Mouse (Mus musculus): ENCODE measurements at regions not wholly inside any gene's neighbourhood (a gene's known extent, or its start where the extent isn't known, plus 50 kb on each side); places are given as distances from the start of the nearest gene placed in this dataset.
A peak's percentile ranks its signal among the peaks of the same experiment; 100 is the strongest.

- no peak for DNase-seq
Observed at GRCm38 (mm10) chr2:115460028-115460881, 121.3 kb upstream of the BC052040 start.

- DNase-seq: no peak
Observed at GRCm38 (mm10) chr2:115460882-115461151, 120.7 kb upstream of the BC052040 start.

GRCm38 (mm10) chr2:115466170-115466569 lies 115.3 kb upstream of the BC052040 start:
- no peak for DNase-seq

GRCm38 (mm10) chr2:115467107-115467745 lies 114.3 kb upstream of the BC052040 start:
- DNase-seq: no peak

- no peak for DNase-seq
Observed at GRCm38 (mm10) chr2:115467936-115468335, 113.6 kb upstream of the BC052040 start.

- DNase-seq: no peak
Observed at GRCm38 (mm10) chr2:115468471-115468909, 113.0 kb upstream of the BC052040 start.

- no peak for DNase-seq
Observed at GRCm38 (mm10) chr2:115469165-115469821, 112.2 kb upstream of the BC052040 start.

- DNase-seq: no peak
Observed at GRCm38 (mm10) chr2:115472393-115472792, 109.1 kb upstream of the BC052040 start.

GRCm38 (mm10) chr2:115483418-115484288 lies 97.9 kb upstream of the BC052040 start:
- peak; percentile 3 for DNase-seq

- DNase-seq: no peak
Observed at GRCm38 (mm10) chr2:115488465-115488864, 93.1 kb upstream of the BC052040 start.

GRCm38 (mm10) chr2:115493020-115493419 lies 88.5 kb upstream of the BC052040 start:
- DNase-seq: no peak

- no peak for DNase-seq
Observed at GRCm38 (mm10) chr2:115499904-115500303, 81.6 kb upstream of the BC052040 start.

GRCm38 (mm10) chr2:115509527-115509926 lies 72.0 kb upstream of the BC052040 start:
- DNase-seq: no peak

- DNase-seq: no peak
Observed at GRCm38 (mm10) chr2:115511146-115511545, 70.4 kb upstream of the BC052040 start.

- no peak for DNase-seq
Observed at GRCm38 (mm10) chr2:115511612-115512525, 69.6 kb upstream of the BC052040 start.

GRCm38 (mm10) chr2:115512891-115513290 lies 68.6 kb upstream of the BC052040 start:
- DNase-seq: no peak

- no peak for DNase-seq
Observed at GRCm38 (mm10) chr2:115513774-115514231, 67.7 kb upstream of the BC052040 start.

GRCm38 (mm10) chr2:115514831-115515428 lies 66.6 kb upstream of the BC052040 start:
- DNase-seq: peak; percentile 5

- no peak for DNase-seq
Observed at GRCm38 (mm10) chr2:115515470-115515869, 66.0 kb upstream of the BC052040 start.

- no peak for DNase-seq
Observed at GRCm38 (mm10) chr2:115516824-115517223, 64.7 kb upstream of the BC052040 start.

GRCm38 (mm10) chr2:115519974-115520373 lies 61.5 kb upstream of the BC052040 start:
- DNase-seq: no peak
